9 mouse cellular contexts compared by ENCODE assay signal in the genomic region with DNA sequence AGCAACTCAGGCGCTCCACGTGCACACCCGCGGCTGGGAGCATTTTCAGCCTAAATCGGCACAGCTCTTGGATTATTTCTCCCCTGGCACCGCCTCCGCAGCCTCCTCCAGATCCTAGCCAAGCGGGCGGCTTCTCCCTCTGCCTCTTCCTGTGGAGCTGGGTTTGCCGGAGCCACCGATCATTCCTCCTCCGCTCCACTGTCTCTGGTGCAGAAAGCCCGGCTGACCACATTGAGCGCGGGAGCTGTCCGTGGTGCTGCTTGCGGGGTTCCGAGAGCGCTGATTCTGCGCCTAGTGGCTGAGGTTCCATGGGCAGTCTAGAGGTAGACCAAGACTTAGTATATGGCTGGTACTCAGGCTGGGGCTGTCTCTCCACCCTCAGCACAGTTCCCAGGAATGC. TPM values are rescaled to one million over a fixed set of nuclear protein-coding genes. Genes with fewer than 3 reads are reported as not detected.
DNase-seq lines count a peak whose midpoint lies in the region; ATAC-seq and TF ChIP-seq lines count a peak whose summit lies in the region.
"Had no signal": no experiment of that assay in that cellular context is flagged by ENCODE, and none has a peak within 500 bp of the region (broad histone marks: within the 10 kb centered on the region; RNA-seq: fewer than 3 reads in every experiment).

No protein-coding gene starts in this region.

- no peak overlapping the region for H3K9ac ChIP-seq in kidney, postnatal 0 days (ENCODE audit: low read depth, low read length)
- H3K9ac ChIP-seq in liver, embryonic 16.5 days (ENCODE audit: low read depth, low read length): no peak overlapping the region
- H3K9ac ChIP-seq in neural tube, embryonic 12.5 days: no peak overlapping the region; the same call in 1 of the 2 replicates
- H3K9ac ChIP-seq: embryonic facial prominence, embryonic 12.5 days had no signal

- H3K27me3 ChIP-seq in C2C12 (ENCODE audit: control insufficient read depth, insufficient read depth, insufficient read length): no peaks in the 10 kb centered on the region
- H3K27me3 ChIP-seq in kidney, postnatal 0 days (ENCODE audit: insufficient read depth, low read length): peaks cover 11% of the 10 kb centered on the region; the same call in 1 of the 2 replicates
- H3K27me3 ChIP-seq in liver, embryonic 16.5 days (ENCODE audit: control insufficient read depth, insufficient read depth, low read depth, low read length): peaks cover 58% of the 10 kb centered on the region
- H3K27me3 ChIP-seq in neural tube, embryonic 12.5 days (replicated peaks): peaks cover 32% of the 10 kb centered on the region

- 0% methylated on average over 20 of the region's 20 CpGs for WGBS in kidney, postnatal 0 days
- 2% methylated on average over 20 of the region's 20 CpGs for WGBS in liver, embryonic 16.5 days (ENCODE audit: insufficient replicate concordance)
- 1% methylated on average over 20 of the region's 20 CpGs for WGBS in neural tube, embryonic 12.5 days

- peak; percentile 66 for DNase-seq in adipocyte (ENCODE audit: low spot score)
- peak; percentile 92 for DNase-seq in embryo, embryonic 9.5 days (ENCODE audit: extremely low spot score)
- peak; percentile 96 for DNase-seq in kidney, postnatal 0 days (ENCODE audit: low spot score)
- peak; percentile 83 for DNase-seq in thymus, postnatal 0 days (ENCODE audit: low spot score)

- H3K27ac ChIP-seq in kidney, postnatal 0 days: no peak overlapping the region
- H3K27ac ChIP-seq in liver, embryonic 16.5 days (ENCODE audit: low read length): no peak overlapping the region
- no peak overlapping the region for H3K27ac ChIP-seq in neural tube, embryonic 12.5 days
- H3K27ac ChIP-seq: embryonic facial prominence, embryonic 12.5 days had no signal

- no peaks in the 10 kb centered on the region; the same call in 1 of the 2 replicates for H3K4me1 ChIP-seq in kidney, postnatal 0 days (replicated peaks; ENCODE audit: insufficient read depth, low read length)
- H3K4me1 ChIP-seq in liver, embryonic 16.5 days (ENCODE audit: control insufficient read depth, low read depth, low read length): peaks cover 9% of the 10 kb centered on the region
- peaks cover 31% of the 10 kb centered on the region for H3K4me1 ChIP-seq in neural tube, embryonic 12.5 days

- no peaks in the 10 kb centered on the region for H3K36me3 ChIP-seq in C2C12 (ENCODE audit: control insufficient read depth, insufficient read depth)
- no peaks in the 10 kb centered on the region for H3K36me3 ChIP-seq in kidney, postnatal 0 days (ENCODE audit: insufficient read depth, low read length)
- no peaks in the 10 kb centered on the region for H3K36me3 ChIP-seq in liver, embryonic 16.5 days (ENCODE audit: control insufficient read depth, insufficient read depth)
- peaks cover 24% of the 10 kb centered on the region for H3K36me3 ChIP-seq in neural tube, embryonic 12.5 days
- H3K36me3 ChIP-seq: embryonic facial prominence, embryonic 12.5 days had no signal

- no peaks in the 10 kb centered on the region for H3K79me2 ChIP-seq in C2C12 (ENCODE audit: control insufficient read depth, insufficient read depth)

- TF ChIP-seq CTCF in C2C12 (IDR thresholded peaks at IDR 0.05; ENCODE audit: control insufficient read depth, insufficient read depth, insufficient read length): no peak
- TF ChIP-seq CTCF in kidney, postnatal 0 days (IDR thresholded peaks at IDR 0.05; ENCODE audit: low read depth): peak; percentile 70

- H3K79me3 ChIP-seq in C2C12 (ENCODE audit: low read depth): no peaks in the 10 kb centered on the region

- H3K4me2 ChIP-seq in kidney, postnatal 0 days (ENCODE audit: low read length): no peak overlapping the region
- no peak overlapping the region for H3K4me2 ChIP-seq in liver, embryonic 16.5 days (ENCODE audit: low read depth, low read length)
- H3K4me2 ChIP-seq in neural tube, embryonic 12.5 days (replicated peaks): peak overlapping the region; percentile 34
- H3K4me2 ChIP-seq: embryonic facial prominence, embryonic 12.5 days had no signal

- ATAC-seq in granulocyte monocyte progenitor cell, adult 5-6 weeks (replicated peaks; ENCODE audit: poor library complexity, severe bottlenecking): peak; percentile 90
- ATAC-seq in kidney, postnatal 0 days (replicated peaks; ENCODE audit: low FRiP score, low read depth): peak; percentile 50; the same call in 1 of the 2 replicates
- ATAC-seq in liver, embryonic 16.5 days (ENCODE audit: low read depth): 0 out of 2 replicates have a peak, but pooled peaks have one; percentile 13
- no peak for ATAC-seq in neural tube, embryonic 12.5 days (ENCODE audit: low FRiP score, low read depth)

- H3K9me3 ChIP-seq in kidney, postnatal 0 days (replicated peaks; ENCODE audit: low read length): no peaks in the 10 kb centered on the region
- H3K9me3 ChIP-seq in liver, embryonic 16.5 days (replicated peaks; ENCODE audit: control insufficient read depth, low read length): no peaks in the 10 kb centered on the region
- no peaks in the 10 kb centered on the region for H3K9me3 ChIP-seq in neural tube, embryonic 12.5 days
- H3K9me3 ChIP-seq: embryonic facial prominence, embryonic 12.5 days had no signal

- H3K4me3 ChIP-seq in C2C12 (ENCODE audit: insufficient read depth, poor library complexity, severe bottlenecking): no peak overlapping the region
- H3K4me3 ChIP-seq in kidney, postnatal 0 days (replicated peaks; ENCODE audit: low read depth, low read length): no peak overlapping the region
- H3K4me3 ChIP-seq in liver, embryonic 16.5 days (ENCODE audit: low read depth, low read length): no peak overlapping the region
- no peak overlapping the region for H3K4me3 ChIP-seq in neural tube, embryonic 12.5 days
- H3K4me3 ChIP-seq: embryonic facial prominence, embryonic 12.5 days had no signal

- H3ac ChIP-seq in C2C12 (ENCODE audit: control insufficient read depth, insufficient read length, low read depth): no peak overlapping the region

TF ChIP-seq in C2C12, 6 proteins besides CTCF, POLR2A, EP300 and RAD21 (continues in another document):
- TF ChIP-seq MYOG (IDR thresholded peaks at IDR 0.05; ENCODE audit: control insufficient read depth, extremely low read depth, insufficient read length): no peak
- no peak for TF ChIP-seq CEBPB (IDR thresholded peaks at IDR 0.05; ENCODE audit: low read depth)
- TF ChIP-seq USF1 (IDR thresholded peaks at IDR 0.05; ENCODE audit: low read depth): no peak
- no peak for TF ChIP-seq MYOD1 (IDR thresholded peaks at IDR 0.05; ENCODE audit: control insufficient read depth, insufficient read length, low read depth)
- peak; percentile 68 for TF ChIP-seq MAX (IDR thresholded peaks at IDR 0.05)

RNA-seq across cellular contexts. Expression of a gene that starts 4.6 kb away (rescaled TPM):
- 5.7 TPM for polyA plus RNA-seq in C2C12 (2012; fragmentation: generic; extraction: Trizol)
- not detected in 2 replicates for total RNA-seq in granulocyte monocyte progenitor cell, adult 5-6 weeks (2014; fragmentation: Nextera tagmentation)
- total RNA-seq in granulocyte monocyte progenitor cell, adult 5-6 weeks (2017): not detected in 2 replicates
- 0.34 and 0.56 TPM in 2 replicates for polyA plus RNA-seq in kidney, postnatal 0 days (2015; fragmentation: Nextera tagmentation; extraction: Ambion mirVana)
- 0.09 and 0.17 TPM in 2 replicates for polyA plus RNA-seq in liver, embryonic 16.5 days (2015; fragmentation: Nextera tagmentation; extraction: Ambion mirVana)
- 25.8 and 27.0 TPM in 2 replicates for polyA plus RNA-seq in neural tube, embryonic 12.5 days (2016; fragmentation: Nextera tagmentation; extraction: Ambion mirVana)
- polyA plus RNA-seq in thymus, postnatal 0 days (2015; fragmentation: Nextera tagmentation; extraction: Ambion mirVana): 0.12 TPM in 1 of 2 replicates, not detected in the other

RNA-seq across cellular contexts. Expression of a gene that starts 10.0 kb away (rescaled TPM):
- 14.3 TPM for polyA plus RNA-seq in C2C12 (2012; fragmentation: generic; extraction: Trizol)
- 12.5 and 16.9 TPM in 2 replicates for total RNA-seq in granulocyte monocyte progenitor cell, adult 5-6 weeks (2014; fragmentation: Nextera tagmentation)
- 14.8 and 19.3 TPM in 2 replicates for total RNA-seq in granulocyte monocyte progenitor cell, adult 5-6 weeks (2017)
- polyA plus RNA-seq in kidney, postnatal 0 days (2015; fragmentation: Nextera tagmentation; extraction: Ambion mirVana): 21.0 and 22.1 TPM in 2 replicates
- 10.8 and 11.6 TPM in 2 replicates for polyA plus RNA-seq in liver, embryonic 16.5 days (2015; fragmentation: Nextera tagmentation; extraction: Ambion mirVana)
- 27.6 and 28.6 TPM in 2 replicates for polyA plus RNA-seq in neural tube, embryonic 12.5 days (2016; fragmentation: Nextera tagmentation; extraction: Ambion mirVana)
- 25.8 and 27.3 TPM in 2 replicates for polyA plus RNA-seq in thymus, postnatal 0 days (2015; fragmentation: Nextera tagmentation; extraction: Ambion mirVana)

RNA-seq across cellular contexts. Expression of a gene that starts 15.2 kb away (rescaled TPM):
- 10.8 TPM for polyA plus RNA-seq in C2C12 (2012; fragmentation: generic; extraction: Trizol)
- total RNA-seq in granulocyte monocyte progenitor cell, adult 5-6 weeks (2014; fragmentation: Nextera tagmentation): 19.5 and 23.1 TPM in 2 replicates
- total RNA-seq in granulocyte monocyte progenitor cell, adult 5-6 weeks (2017): 15.2 and 23.4 TPM in 2 replicates
- polyA plus RNA-seq in kidney, postnatal 0 days (2015; fragmentation: Nextera tagmentation; extraction: Ambion mirVana): 53.1 and 54.5 TPM in 2 replicates
- polyA plus RNA-seq in liver, embryonic 16.5 days (2015; fragmentation: Nextera tagmentation; extraction: Ambion mirVana): 20.7 and 23.5 TPM in 2 replicates
- 67.7 and 72.6 TPM in 2 replicates for polyA plus RNA-seq in neural tube, embryonic 12.5 days (2016; fragmentation: Nextera tagmentation; extraction: Ambion mirVana)
- polyA plus RNA-seq in thymus, postnatal 0 days (2015; fragmentation: Nextera tagmentation; extraction: Ambion mirVana): 28.8 and 32.2 TPM in 2 replicates

RNA-seq across cellular contexts. Expression of a gene that starts 16.5 kb away (rescaled TPM):
- polyA plus RNA-seq in C2C12 (2012; fragmentation: generic; extraction: Trizol): 64.0 TPM
- total RNA-seq in granulocyte monocyte progenitor cell, adult 5-6 weeks (2014; fragmentation: Nextera tagmentation): 15.8 and 23.3 TPM in 2 replicates
- total RNA-seq in granulocyte monocyte progenitor cell, adult 5-6 weeks (2017): 33.5 and 64.4 TPM in 2 replicates
- polyA plus RNA-seq in kidney, postnatal 0 days (2015; fragmentation: Nextera tagmentation; extraction: Ambion mirVana): 45.4 and 50.9 TPM in 2 replicates
- polyA plus RNA-seq in liver, embryonic 16.5 days (2015; fragmentation: Nextera tagmentation; extraction: Ambion mirVana): 11.8 and 12.1 TPM in 2 replicates
- polyA plus RNA-seq in neural tube, embryonic 12.5 days (2016; fragmentation: Nextera tagmentation; extraction: Ambion mirVana): 80.7 and 92.0 TPM in 2 replicates
- polyA plus RNA-seq in thymus, postnatal 0 days (2015; fragmentation: Nextera tagmentation; extraction: Ambion mirVana): 68.5 and 71.6 TPM in 2 replicates

RNA-seq across cellular contexts. Expression of a gene that starts 18.0 kb away (rescaled TPM):
- not detected for polyA plus RNA-seq in C2C12 (2012; fragmentation: generic; extraction: Trizol)
- total RNA-seq in granulocyte monocyte progenitor cell, adult 5-6 weeks (2014; fragmentation: Nextera tagmentation): not detected in 2 replicates
- total RNA-seq in granulocyte monocyte progenitor cell, adult 5-6 weeks (2017): not detected in 2 replicates
- polyA plus RNA-seq in kidney, postnatal 0 days (2015; fragmentation: Nextera tagmentation; extraction: Ambion mirVana): 0.82 TPM in 1 of 2 replicates, not detected in the other
- polyA plus RNA-seq in liver, embryonic 16.5 days (2015; fragmentation: Nextera tagmentation; extraction: Ambion mirVana): not detected in 2 replicates
- 1.0 and 1.9 TPM in 2 replicates for polyA plus RNA-seq in neural tube, embryonic 12.5 days (2016; fragmentation: Nextera tagmentation; extraction: Ambion mirVana)
- not detected in 2 replicates for polyA plus RNA-seq in thymus, postnatal 0 days (2015; fragmentation: Nextera tagmentation; extraction: Ambion mirVana)
- polyA plus RNA-seq: embryonic facial prominence, embryonic 12.5 days had no signal
